Mouse (Mus musculus) ES-Bruce4 (cell line): ENCODE measurements at regions not wholly inside any gene's neighbourhood (a gene's known extent, or its start where the extent isn't known, plus 50 kb on each side); places are given as distances from the start of the nearest gene placed in this dataset.

ENCODE experiments used
- H3K27ac ChIP-seq: 2 replicates; pipeline ENCODE4 v1.5.1; 2012; ENCODE audit warnings: low read length, inconsistent platforms; ENCODE audit not compliant: insufficient read depth
- H3K27me3 ChIP-seq: 2 replicates; pipeline ENCODE4 v1.6.1; 2012; ENCODE audit warnings: mild to moderate bottlenecking, low read length, inconsistent platforms; ENCODE audit not compliant: control insufficient read depth, poor library complexity, insufficient read depth, severe bottlenecking
- H3K36me3 ChIP-seq: 2 replicates; pipeline ENCODE4 v1.6.1; 2012; ENCODE audit warnings: inconsistent platforms, mild to moderate bottlenecking, low read length, moderate library complexity; ENCODE audit not compliant: control insufficient read depth, poor library complexity, insufficient read depth, severe bottlenecking
- H3K4me1 ChIP-seq: one replicate; pipeline ENCODE4 v1.8.1; 2011; ENCODE audit warnings: low read length; ENCODE audit not compliant: control insufficient read depth, insufficient read depth
- H3K4me3 ChIP-seq: 2 replicates; pipeline ENCODE4 v1.5.1; 2011; ENCODE audit warnings: low read depth, mild to moderate bottlenecking, low read length
- H3K9ac ChIP-seq: 2 replicates; pipeline ENCODE4 v1.6.1; 2012; ENCODE audit warnings: low read depth, mild to moderate bottlenecking, inconsistent platforms; ENCODE audit not compliant: poor library complexity, severe bottlenecking
- H3K9me3 ChIP-seq: replicated peaks from 2 replicates; pipeline ENCODE4 v1.6.1; 2012; ENCODE audit warnings: mild to moderate bottlenecking, low read length, inconsistent platforms; ENCODE audit not compliant: control insufficient read depth, poor library complexity, insufficient read depth, severe bottlenecking
- CTCF ChIP-seq: IDR thresholded peaks from one replicate; pipeline ENCODE4 v1.8.1; 2011; ENCODE audit warnings: low read depth, low read length
- EP300 ChIP-seq: IDR thresholded peaks from 2 replicates; pipeline ENCODE4 v1.6.1; 2011; ENCODE audit warnings: low read depth, low read length; ENCODE audit not compliant: insufficient read depth
- POLR2A ChIP-seq: IDR thresholded peaks from one replicate; pipeline ENCODE4 v1.8.1; 2011; ENCODE audit warnings: low read length; ENCODE audit not compliant: insufficient read depth

- Histone ChIP-seq H3K4me1 (no peaks in the 10 kb centered on the region), H3K9me3 (peaks cover 4% of the 10 kb centered on the region), H3K27ac (no peak overlapping the region), H3K4me3 (no peak overlapping the region), H3K27me3 (no peaks in the 10 kb centered on the region), H3K9ac (no peak overlapping the region), H3K36me3 (no peaks in the 10 kb centered on the region)
- TF ChIP-seq CTCF (no peak), EP300 (no peak), POLR2A (no peak)
Measured at GRCm38 (mm10) chr14:76216446-76217177, 105.9 kb downstream of the Nufip1 start.

- H3K9me3 ChIP-seq, result peaks cover 4% of the 10 kb centered on the region
- H3K27me3 ChIP-seq, result no peaks in the 10 kb centered on the region
- H3K9ac ChIP-seq, result no peak overlapping the region
- H3K4me3 ChIP-seq, result no peak overlapping the region
- H3K36me3 ChIP-seq, result no peaks in the 10 kb centered on the region
- no peak overlapping the region for H3K27ac ChIP-seq
- no peaks in the 10 kb centered on the region for H3K4me1 ChIP-seq
- no peak for TF ChIP-seq EP300
- no peak for TF ChIP-seq CTCF
- TF ChIP-seq POLR2A, result no peak
Measured at GRCm38 (mm10) chr14:76217178-76217500, 106.4 kb downstream of the Nufip1 start.

- TF ChIP-seq POLR2A (no peak), EP300 (no peak), CTCF (no peak)
- Histone ChIP-seq H3K9ac (no peak overlapping the region), H3K36me3 (no peaks in the 10 kb centered on the region), H3K4me1 (no peaks in the 10 kb centered on the region), H3K9me3 (peaks cover 4% of the 10 kb centered on the region), H3K27ac (no peak overlapping the region), H3K27me3 (no peaks in the 10 kb centered on the region), H3K4me3 (no peak overlapping the region)
Measured at GRCm38 (mm10) chr14:76217571-76218256, 107.0 kb downstream of the Nufip1 start.

DNA sequence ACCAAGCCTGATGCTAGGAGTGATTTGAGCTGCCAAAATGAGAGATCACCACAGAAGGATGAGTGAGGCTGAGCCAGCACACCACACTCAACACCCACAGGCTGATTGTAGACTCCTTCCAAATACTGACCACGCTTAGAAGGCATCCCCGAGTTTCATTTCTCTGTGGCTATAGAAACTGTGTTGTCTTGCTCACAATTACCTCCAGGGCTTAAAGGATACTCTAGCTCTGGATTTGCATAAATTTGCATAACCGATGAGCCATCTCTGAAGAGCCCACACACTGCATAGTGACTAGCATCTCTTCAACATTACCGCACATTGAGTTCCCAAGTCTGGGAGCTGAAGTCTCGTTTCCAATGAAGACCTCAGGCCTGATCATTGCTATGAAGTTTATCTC lies 110.3 kb downstream of the Nufip1 start:
- no peaks in the 10 kb centered on the region for H3K36me3 ChIP-seq
- H3K9me3 ChIP-seq, result peaks cover 4% of the 10 kb centered on the region
- no peak overlapping the region for H3K27ac ChIP-seq
- H3K4me1 ChIP-seq, result no peaks in the 10 kb centered on the region
- H3K4me3 ChIP-seq, result no peak overlapping the region
- TF ChIP-seq CTCF, result no peak
- no peak for TF ChIP-seq POLR2A
- no peak for TF ChIP-seq EP300
- no peak overlapping the region for H3K9ac ChIP-seq
- H3K27me3 ChIP-seq, result no peaks in the 10 kb centered on the region

DNA sequence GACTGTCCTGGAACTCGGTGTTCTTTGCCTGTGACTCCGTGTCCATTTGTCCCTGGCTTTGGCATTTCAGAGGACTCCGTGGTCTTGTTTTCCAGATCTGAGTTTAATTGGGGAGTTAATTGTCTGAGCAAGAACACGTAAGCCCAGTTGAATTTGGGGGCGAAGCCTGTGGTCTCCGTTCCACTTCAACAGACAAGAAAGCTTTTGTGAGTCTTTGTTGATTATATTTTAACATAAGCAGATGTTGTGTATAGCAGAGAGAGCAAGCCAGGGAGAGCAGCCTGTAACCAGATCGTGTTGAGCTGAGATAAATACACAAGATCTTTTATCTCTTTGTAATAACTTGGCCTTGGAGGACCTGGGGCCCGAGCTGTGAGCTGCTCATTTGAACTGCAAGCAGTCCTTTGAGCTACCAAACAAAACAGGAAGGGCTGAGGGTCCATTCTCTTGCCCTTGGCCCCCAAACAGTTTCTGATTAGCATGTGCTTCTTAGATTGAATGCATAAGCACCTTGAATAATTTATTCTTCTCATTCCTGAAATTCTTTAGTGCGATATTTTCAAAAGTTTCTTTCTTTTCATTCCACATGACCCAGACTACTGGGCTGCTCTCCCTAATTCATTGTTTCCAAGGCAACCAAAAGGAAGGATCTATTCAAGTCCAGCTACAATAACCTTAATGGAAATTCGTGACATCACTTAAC lies 111.1 kb downstream of the Nufip1 start:
- TF ChIP-seq EP300, result no peak
- TF ChIP-seq CTCF, result no peak
- no peak for TF ChIP-seq POLR2A
- Histone ChIP-seq H3K27ac (no peak overlapping the region), H3K4me1 (no peaks in the 10 kb centered on the region), H3K9me3 (peaks cover 4% of the 10 kb centered on the region), H3K36me3 (no peaks in the 10 kb centered on the region), H3K4me3 (no peak overlapping the region), H3K9ac (no peak overlapping the region), H3K27me3 (no peaks in the 10 kb centered on the region)

GRCm38 (mm10) chr14:76222320-76222626 lies 111.6 kb downstream of the Nufip1 start:
- Histone ChIP-seq H3K9me3 (peaks cover 4% of the 10 kb centered on the region), H3K4me1 (no peaks in the 10 kb centered on the region), H3K4me3 (no peak overlapping the region), H3K27me3 (no peaks in the 10 kb centered on the region), H3K9ac (no peak overlapping the region), H3K27ac (no peak overlapping the region), H3K36me3 (no peaks in the 10 kb centered on the region)
- TF ChIP-seq CTCF (no peak), EP300 (no peak), POLR2A (no peak)
